Mouse (Mus musculus): ENCODE data around the gene Patz1. TPM values are rescaled to one million over a fixed set of nuclear protein-coding genes. Genes with fewer than 3 reads are reported as not detected.
A peak's percentile ranks its signal among the peaks of the same experiment; 100 is the strongest.

The Patz1 gene
- total RNA-seq, 2 experiments from 2014 or later = 8.3 to 19.4 TPM

DNA sequence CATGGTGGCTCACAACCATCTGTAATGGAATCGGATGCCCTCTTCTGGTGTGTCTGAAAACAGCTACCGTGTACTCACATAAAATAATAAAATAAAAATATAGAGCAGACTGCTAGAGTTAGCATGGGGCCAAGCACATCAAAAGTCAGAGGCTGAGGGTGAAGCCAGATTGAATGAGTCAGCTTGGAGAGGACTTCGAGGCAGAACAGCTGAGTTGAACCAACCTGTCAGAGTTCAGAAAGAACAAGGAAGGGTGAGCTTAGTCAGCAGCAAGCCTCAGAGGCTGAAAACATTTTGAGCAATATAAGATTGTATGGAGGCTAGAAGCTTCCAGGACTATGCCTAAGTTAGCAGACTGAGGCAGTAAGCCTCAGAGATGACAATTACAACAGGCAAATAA lies 29.6 kb downstream of the Patz1 start:
- DNase-seq = no peak
- intact Hi-C loops (cut with DNase I) = no loop called here

DNA sequence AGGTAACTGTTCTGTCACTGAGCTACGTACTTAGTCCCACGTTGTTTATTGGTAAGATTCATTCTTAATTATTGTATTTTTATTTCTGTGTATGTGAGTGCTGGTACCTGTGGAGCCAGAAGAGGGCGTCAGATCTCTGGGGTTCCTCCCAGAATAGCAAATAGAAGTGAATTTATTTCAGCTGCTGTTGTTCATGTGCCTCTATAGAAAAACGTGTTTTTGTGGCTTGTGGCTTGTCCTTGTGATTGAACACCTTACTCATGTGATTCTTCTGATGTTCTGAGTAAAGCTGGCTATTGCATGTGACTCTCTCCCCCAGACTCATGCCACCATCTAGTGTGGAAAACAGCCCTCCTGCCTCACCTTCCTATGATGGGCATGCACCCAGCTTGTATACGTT lies 39.6 kb downstream of the Patz1 start:
- intact Hi-C loops (cut with DNase I) = no loop called here
- DNase-seq = no peak

DNA sequence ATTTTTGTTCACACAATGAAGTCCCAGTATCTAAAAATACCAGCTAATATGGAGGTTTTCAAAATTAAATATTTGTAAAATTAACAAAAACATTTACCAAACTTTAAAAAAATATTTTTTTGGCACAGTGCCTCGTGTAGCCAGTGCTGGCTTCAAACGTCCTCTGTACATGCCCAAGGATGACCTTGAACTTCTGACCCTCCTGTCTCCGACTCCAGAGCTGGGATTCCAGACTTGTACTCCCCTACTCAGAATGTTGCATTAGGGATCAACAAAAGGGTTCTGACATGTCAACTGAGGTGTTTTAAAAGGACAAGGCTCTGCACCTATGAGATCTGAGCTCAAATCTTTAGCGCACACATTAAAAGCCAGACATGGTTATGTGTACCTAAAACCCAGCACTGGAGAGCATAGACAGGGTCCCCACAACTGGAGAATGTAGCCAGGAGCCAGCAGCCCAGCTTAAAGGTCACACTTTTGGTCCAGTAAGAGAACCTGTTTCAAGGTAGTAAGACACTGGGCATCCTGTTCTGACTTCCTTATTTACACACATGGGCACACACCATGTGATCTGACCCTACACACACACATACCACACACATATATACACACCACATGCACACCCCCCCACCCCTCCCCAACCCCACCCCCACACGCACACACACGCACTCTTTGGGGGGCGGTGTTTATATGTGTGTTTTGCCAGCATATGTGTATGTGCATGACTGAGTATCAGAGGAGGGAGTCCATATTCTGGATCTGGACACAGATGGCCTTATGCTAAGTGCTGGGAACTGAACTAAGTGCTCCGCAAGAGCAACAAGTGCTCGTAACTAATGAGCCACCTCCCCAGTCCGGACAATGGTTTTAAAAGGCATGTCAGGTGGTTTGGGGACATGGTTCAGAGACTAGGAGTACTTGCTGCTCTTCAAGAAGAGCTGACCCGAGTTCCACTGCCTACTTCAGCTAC lies 40.4 kb downstream of the Patz1 start:
- DNase-seq = no peak
- intact Hi-C loops (cut with DNase I) = no loop called here

DNA sequence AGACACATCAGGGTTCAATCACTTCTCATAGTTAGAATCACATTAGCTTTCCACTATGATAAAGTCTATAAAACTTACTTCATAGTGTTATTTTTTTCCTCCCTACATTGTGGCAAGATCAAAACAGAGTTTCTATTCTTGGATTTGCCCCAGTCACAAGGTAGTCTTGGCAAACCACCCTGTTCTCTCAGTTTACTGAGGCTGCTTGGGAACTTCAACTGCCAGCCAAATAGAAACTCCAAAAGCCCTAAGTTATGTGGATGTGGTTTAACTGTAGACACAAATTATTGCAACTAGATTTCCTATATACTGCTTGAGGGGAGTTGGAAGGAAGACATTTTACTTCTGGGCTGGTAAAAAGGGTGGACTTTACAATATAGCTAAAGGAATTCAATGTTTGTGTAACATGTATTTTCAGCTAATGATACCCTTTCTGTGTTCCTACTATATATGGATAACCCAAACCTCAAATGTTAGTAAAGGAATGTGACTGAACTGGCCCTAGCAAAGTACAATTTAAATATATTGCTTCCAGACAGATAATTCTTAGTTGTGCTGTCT lies 41.3 kb downstream of the Patz1 start, which contains the start of gene Pik3ip1:
Gene Pik3ip1, plus strand, starts transcription at position 511 of the 561 bp plus-strand sequence.
- no peak for DNase-seq
- intact Hi-C loops (cut with DNase I) = no loop called here

- intact Hi-C loops (cut with DNase I) = no loop called here
- DNase-seq = peak; percentile 83 to 92
These were observed 41.9 kb downstream of the Patz1 start for GRCm38 (mm10) chr11:3330566-3330965.

GRCm38 (mm10) chr11:3330991-3331750 lies 42.5 kb downstream of the Patz1 start:
- DNase-seq = no peak
- intact Hi-C loops (cut with DNase I) = no loop called here

GRCm38 (mm10) chr11:3331756-3332642 lies 43.3 kb downstream of the Patz1 start:
- intact Hi-C loops (cut with DNase I) = no loop called here
- DNase-seq = peak; percentile 83 to 90

GRCm38 (mm10) chr11:3333111-3333695 lies 44.5 kb downstream of the Patz1 start:
- no peak for DNase-seq
- intact Hi-C loops (cut with DNase I) = no loop called here

DNA sequence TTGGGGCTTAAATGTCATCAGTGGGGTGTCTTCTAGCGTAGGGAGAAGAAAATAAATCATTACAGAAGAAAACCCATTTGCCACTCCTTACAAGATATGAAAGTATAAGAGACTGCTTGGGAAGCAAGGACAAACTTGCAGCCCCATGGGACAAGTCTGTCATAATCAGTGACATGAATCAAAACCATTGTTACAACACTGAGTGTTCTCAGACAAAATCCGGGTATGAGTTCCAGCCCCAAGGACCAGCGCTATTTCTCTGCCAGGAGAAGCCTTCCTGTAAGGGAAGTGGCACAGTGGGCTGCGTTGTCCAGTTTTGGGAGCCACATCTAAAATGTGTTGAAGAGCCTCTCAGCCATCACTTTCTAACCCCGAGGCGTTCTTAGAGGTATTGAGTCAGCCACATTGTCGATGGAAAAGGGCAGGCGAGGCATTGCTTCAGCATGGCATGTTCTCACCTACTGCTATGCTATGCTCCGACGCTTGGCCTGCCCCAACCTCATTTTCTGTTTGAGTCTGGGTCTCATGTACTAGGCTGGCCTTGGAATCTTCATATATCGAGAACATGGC lies 45.6 kb downstream of the Patz1 start:
- DNase-seq = no peak

GRCm38 (mm10) chr11:3334711-3335316 lies 46.1 kb downstream of the Patz1 start:
- intact Hi-C loops (cut with DNase I) = no loop called here
- no peak for DNase-seq

More for the DNA sequence above, 45.6 kb downstream of the Patz1 start:
- intact Hi-C loops (cut with DNase I) = no loop called here

- intact Hi-C loops (cut with DNase I) = no loop called here
- DNase-seq = peak in 1 of 2 experiments; percentile 54
These were observed 47.1 kb downstream of the Patz1 start for GRCm38 (mm10) chr11:3335651-3336216.

GRCm38 (mm10) chr11:3336602-3337001 lies 47.9 kb downstream of the Patz1 start:
- no peak for DNase-seq
- intact Hi-C loops (cut with DNase I) = no loop called here

GRCm38 (mm10) chr11:3337173-3337955 lies 48.7 kb downstream of the Patz1 start:
- no peak for DNase-seq
- intact Hi-C loops (cut with DNase I) = no loop called here

DNA sequence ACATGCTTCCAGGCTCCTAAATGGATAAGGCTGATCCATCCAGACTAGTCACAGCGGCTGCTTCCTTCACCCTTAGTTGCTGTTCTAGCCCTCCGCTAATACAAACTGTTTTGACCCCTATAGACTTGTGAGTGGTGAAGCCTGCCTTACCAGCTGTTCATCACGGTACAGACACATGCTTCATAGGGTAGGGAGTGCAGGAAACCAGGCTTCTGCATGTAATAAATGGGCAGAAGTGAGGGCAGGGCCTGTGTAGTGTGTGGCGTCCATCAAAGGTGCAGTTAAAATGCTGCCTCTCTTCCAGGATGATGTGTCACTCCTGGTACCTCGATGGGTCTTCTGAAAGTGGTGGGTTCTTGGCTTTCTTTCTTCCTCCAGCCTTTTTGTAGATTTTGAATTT lies 49.3 kb downstream of the Patz1 start:
- no peak for DNase-seq
- intact Hi-C loops (cut with DNase I) = no loop called here

DNA sequence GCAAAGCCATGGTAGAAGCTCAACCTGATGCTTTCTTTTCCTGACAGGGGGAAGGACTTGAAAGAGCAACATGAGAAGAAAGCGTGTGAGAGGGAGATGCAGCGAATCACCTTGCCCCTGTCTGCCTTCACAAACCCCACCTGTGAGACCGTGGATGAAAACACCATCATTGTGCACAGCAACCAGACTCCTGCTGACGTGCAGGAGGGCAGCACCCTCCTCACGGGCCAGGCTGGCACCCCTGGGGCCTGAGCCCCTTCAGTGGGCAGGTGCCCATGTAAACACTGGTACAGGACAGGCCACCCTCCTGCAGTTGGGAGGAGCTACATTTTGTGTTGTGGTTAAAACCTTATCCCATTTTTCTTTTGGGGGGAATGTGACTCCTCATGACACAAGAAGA lies 52.8 kb downstream of the Patz1 start:
- DNase-seq = no peak
- intact Hi-C loops (cut with DNase I) = no loop called here

- intact Hi-C loops (cut with DNase I) = loop anchor here (5.0 kb wide), 1 partner anchor 42 kb away; no protein-coding TSS in a partner anchor
- no peak for DNase-seq
These were observed 56.2 kb downstream of the Patz1 start for GRCm38 (mm10) chr11:3344916-3345315.

GRCm38 (mm10) chr11:3346351-3346750 lies 57.7 kb downstream of the Patz1 start:
- DNase-seq = no peak
- intact Hi-C loops (cut with DNase I) = loop anchor here (5.0 kb wide), 1 partner anchor 41 kb away; no protein-coding TSS in a partner anchor

All from gastrocnemius, postnatal 36 days (tissue).